In the genomic region with DNA sequence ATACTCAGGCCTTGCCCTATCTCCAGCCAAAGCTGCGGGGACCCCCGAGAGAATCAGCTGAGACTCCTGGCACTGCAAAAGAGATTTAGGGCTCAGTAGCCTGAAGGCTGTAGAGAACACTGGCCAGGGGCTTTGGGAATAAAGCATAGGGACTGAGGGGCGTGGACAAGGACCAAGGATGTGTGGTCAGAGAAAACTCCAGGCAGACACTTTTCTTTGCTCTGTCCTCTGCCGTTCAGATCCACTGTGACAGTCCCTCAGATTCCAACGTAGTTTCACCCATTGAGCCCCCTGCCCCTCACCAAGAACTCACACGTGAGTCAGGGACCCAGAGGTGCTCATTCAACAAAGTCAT, we compare ENCODE assay signal across 8 mouse cellular contexts. TPM values are rescaled to one million over a fixed set of nuclear protein-coding genes. Genes with fewer than 3 reads are reported as not detected.
DNase-seq lines count a peak whose midpoint lies in the region; ATAC-seq lines count a peak whose summit lies in the region.

No protein-coding gene starts in this region.

- H3K27ac ChIP-seq in kidney, embryonic 15.5 days = peak overlapping the region; percentile 97
- H3K27ac ChIP-seq in embryonic facial prominence, embryonic 10.5 days (replicated peaks) = peak overlapping the region; percentile 98
- H3K27ac ChIP-seq in hindbrain, embryonic 15.5 days (replicated peaks) = peak overlapping the region; percentile 97
- peak overlapping the region; percentile 97 for H3K27ac ChIP-seq in midbrain, embryonic 15.5 days

- H3K9me3 ChIP-seq in kidney, embryonic 15.5 days (replicated peaks) = no peaks in the 10 kb centered on the region
- no peaks in the 10 kb centered on the region for H3K9me3 ChIP-seq in embryonic facial prominence, embryonic 10.5 days
- H3K9me3 ChIP-seq in hindbrain, embryonic 15.5 days = no peaks in the 10 kb centered on the region
- no peaks in the 10 kb centered on the region for H3K9me3 ChIP-seq in midbrain, embryonic 15.5 days

- no peak for DNase-seq in kidney, postnatal 36 days
- no peak for DNase-seq in embryonic facial prominence, embryonic 10.5 days (ENCODE audit: low spot score)
- DNase-seq in adipocyte (ENCODE audit: low spot score) = no peak
- DNase-seq in gastrocnemius, postnatal 4 days (ENCODE audit: low spot score in 2 of 2) = no peak
- DNase-seq in layer of hippocampus, adult 8-10 months (ENCODE audit: low spot score in 2 of 2) = no peak

- no peaks in the 10 kb centered on the region for H3K27me3 ChIP-seq in kidney, embryonic 15.5 days
- 0 out of 2 replicates have a peak, but pooled peaks cover 5% of the 10 kb centered on the region for H3K27me3 ChIP-seq in embryonic facial prominence, embryonic 10.5 days (replicated peaks; ENCODE audit: low read depth, poor library complexity, severe bottlenecking)
- no peaks in the 10 kb centered on the region for H3K27me3 ChIP-seq in hindbrain, embryonic 15.5 days
- H3K27me3 ChIP-seq in midbrain, embryonic 15.5 days (replicated peaks) = no peaks in the 10 kb centered on the region

- H3K4me3 ChIP-seq in kidney, embryonic 15.5 days (replicated peaks) = peak overlapping the region; percentile 73
- H3K4me3 ChIP-seq in embryonic facial prominence, embryonic 10.5 days = peak overlapping the region; percentile 89
- peak overlapping the region; percentile 95 for H3K4me3 ChIP-seq in hindbrain, embryonic 15.5 days
- H3K4me3 ChIP-seq in midbrain, embryonic 15.5 days = peak overlapping the region; percentile 98

- H3K9ac ChIP-seq in kidney, embryonic 15.5 days = peak overlapping the region; percentile 83
- H3K9ac ChIP-seq in hindbrain, embryonic 15.5 days = peak overlapping the region; percentile 100
- H3K9ac ChIP-seq in midbrain, embryonic 15.5 days = peak overlapping the region; percentile 100

- H3K36me3 ChIP-seq in kidney, embryonic 15.5 days = peaks cover 15% of the 10 kb centered on the region
- peaks cover 27% of the 10 kb centered on the region for H3K36me3 ChIP-seq in embryonic facial prominence, embryonic 10.5 days (replicated peaks)
- 0 out of 2 replicates have a peak, but pooled peaks cover 2% of the 10 kb centered on the region for H3K36me3 ChIP-seq in hindbrain, embryonic 15.5 days
- no peaks in the 10 kb centered on the region; the same call in 1 of the 2 replicates for H3K36me3 ChIP-seq in midbrain, embryonic 15.5 days (replicated peaks)

- 7% methylated on average over 6 of the region's 6 CpGs for WGBS in kidney, embryonic 15.5 days
- WGBS in embryonic facial prominence, embryonic 10.5 days = 2% methylated on average over 6 of the region's 6 CpGs
- WGBS in hindbrain, embryonic 15.5 days = 2% methylated on average over 6 of the region's 6 CpGs
- WGBS in midbrain, embryonic 15.5 days = 3% methylated on average over 6 of the region's 6 CpGs

- H3K4me1 ChIP-seq in kidney, embryonic 15.5 days = peaks cover 52% of the 10 kb centered on the region
- peaks cover 57% of the 10 kb centered on the region for H3K4me1 ChIP-seq in embryonic facial prominence, embryonic 10.5 days
- H3K4me1 ChIP-seq in hindbrain, embryonic 15.5 days (replicated peaks) = peaks cover 46% of the 10 kb centered on the region
- peaks cover 44% of the 10 kb centered on the region for H3K4me1 ChIP-seq in midbrain, embryonic 15.5 days

- ATAC-seq in kidney, embryonic 15.5 days (replicated peaks; ENCODE audit: low FRiP score) = peak; percentile 7; the same call in 1 of the 2 replicates
- peak; percentile 1; the same call in 1 of the 2 replicates for ATAC-seq in hindbrain, embryonic 15.5 days (ENCODE audit: low FRiP score, low read depth)
- peak; percentile 41 for ATAC-seq in midbrain, embryonic 15.5 days (replicated peaks)

- H3K4me2 ChIP-seq in kidney, embryonic 15.5 days = peak overlapping the region; percentile 77
- H3K4me2 ChIP-seq in hindbrain, embryonic 15.5 days = peak overlapping the region; percentile 95
- H3K4me2 ChIP-seq in midbrain, embryonic 15.5 days = peak overlapping the region; percentile 88

RNA-seq across cellular contexts. Expression of gene Csnk1e, which starts 13.1 kb away (rescaled TPM):
- 87.0 and 90.6 TPM in 2 replicates for polyA plus RNA-seq in kidney, embryonic 15.5 days (2015; fragmentation: Nextera tagmentation; extraction: Ambion mirVana)
- polyA plus RNA-seq in embryonic facial prominence, embryonic 10.5 days (2016; fragmentation: Nextera tagmentation; extraction: Ambion mirVana) = 143 and 156 TPM in 2 replicates
- polyA plus RNA-seq in hindbrain, embryonic 15.5 days (2015; fragmentation: Nextera tagmentation; extraction: Ambion mirVana) = 229 and 234 TPM in 2 replicates
- 284 and 297 TPM in 2 replicates for polyA plus RNA-seq in midbrain, embryonic 15.5 days (2015; fragmentation: Nextera tagmentation; extraction: Ambion mirVana)
- 10 to 100 TPM; 81.1 to 89.2 TPM for total RNA-seq in gastrocnemius, postnatal 4 days (2021)
- 100 to 1,000 TPM; 112 to 137 (median 123) TPM for total RNA-seq in layer of hippocampus, adult 8-10 months (2022)

RNA-seq across cellular contexts. Expression of gene Tmem184b, which starts 38.9 kb away (rescaled TPM):
- 67.7 and 75.5 TPM in 2 replicates for polyA plus RNA-seq in kidney, embryonic 15.5 days (2015; fragmentation: Nextera tagmentation; extraction: Ambion mirVana)
- 57.7 and 58.9 TPM in 2 replicates for polyA plus RNA-seq in embryonic facial prominence, embryonic 10.5 days (2016; fragmentation: Nextera tagmentation; extraction: Ambion mirVana)
- 45.7 and 51.6 TPM in 2 replicates for polyA plus RNA-seq in hindbrain, embryonic 15.5 days (2015; fragmentation: Nextera tagmentation; extraction: Ambion mirVana)
- polyA plus RNA-seq in midbrain, embryonic 15.5 days (2015; fragmentation: Nextera tagmentation; extraction: Ambion mirVana) = 47.9 and 54.9 TPM in 2 replicates
- total RNA-seq in gastrocnemius, postnatal 4 days (2021) = 10 to 100 TPM; 72.4 to 77.4 TPM
- 10 to 100 TPM; 52.5 to 66.5 (median 57.2) TPM for total RNA-seq in layer of hippocampus, adult 8-10 months (2022)
